Comparison of ENCODE assay signal across 24 mouse cellular contexts in genomic region chr2:9961708-9962107, GRCm38 (mm10).
A peak's percentile ranks its signal among the peaks of the same experiment; 100 is the strongest.
DNase-seq lines count a peak whose midpoint lies in the region; ATAC-seq and TF ChIP-seq lines count a peak whose summit lies in the region.
"Had no signal": no experiment of that assay in that cellular context is flagged by ENCODE, and none has a peak within 500 bp of the region (broad histone marks: within the 10 kb centered on the region; RNA-seq: fewer than 3 reads in every experiment).

No protein-coding gene starts in this region.

- H3K79me2 ChIP-seq in heart, adult 2 months (replicated peaks; ENCODE audit: control insufficient read depth, insufficient read depth, low read length) = no peaks in the 10 kb centered on the region; the same call in none of the 2 replicates

- H3K27me3 ChIP-seq in heart, postnatal 0 days (ENCODE audit: control insufficient read depth, insufficient read depth, low read length) = no peaks in the 10 kb centered on the region
- no peaks in the 10 kb centered on the region for H3K27me3 ChIP-seq in heart, adult 2 months (ENCODE audit: control insufficient read depth, insufficient read depth, low read length)
- no peaks in the 10 kb centered on the region for H3K27me3 ChIP-seq in stomach, embryonic 16.5 days (ENCODE audit: control insufficient read depth, insufficient read depth, low read length)
- H3K27me3 ChIP-seq in stomach, postnatal 0 days (ENCODE audit: control insufficient read depth, insufficient read depth, low read length) = no peaks in the 10 kb centered on the region
- H3K27me3 ChIP-seq: hindbrain, embryonic 13.5 days; intestine, embryonic 15.5 days; midbrain, embryonic 12.5 days had no signal

- H3K4me3 ChIP-seq in heart, postnatal 0 days (ENCODE audit: low read depth, low read length) = no peak overlapping the region
- H3K4me3 ChIP-seq in heart, adult 2 months = no peak overlapping the region
- no peak overlapping the region for H3K4me3 ChIP-seq in stomach, embryonic 16.5 days (replicated peaks; ENCODE audit: low read length)
- H3K4me3 ChIP-seq in stomach, postnatal 0 days (ENCODE audit: low read depth, low read length) = no peak overlapping the region
- H3K4me3 ChIP-seq: forebrain, embryonic 10.5 days; hindbrain, embryonic 13.5 days; intestine, embryonic 15.5 days; midbrain, embryonic 12.5 days had no signal

- TF ChIP-seq CTCF in heart, postnatal 0 days (IDR thresholded peaks at IDR 0.05; ENCODE audit: low read depth) = no peak
- TF ChIP-seq CTCF in heart, adult 2 months (IDR thresholded peaks at IDR 0.05) = no peak
- TF ChIP-seq CTCF in stomach, postnatal 0 days (IDR thresholded peaks at IDR 0.05; ENCODE audit: low read depth) = no peak

- peak overlapping the region; percentile 12; the same call in 1 of the 2 replicates for H3K27ac ChIP-seq in heart, postnatal 0 days (ENCODE audit: low read depth)
- no peak overlapping the region for H3K27ac ChIP-seq in heart, adult 2 months
- no peak overlapping the region for H3K27ac ChIP-seq in stomach, embryonic 16.5 days (ENCODE audit: low read length)
- H3K27ac ChIP-seq in stomach, postnatal 0 days (replicated peaks) = no peak overlapping the region
- H3K27ac ChIP-seq: forebrain, embryonic 10.5 days; hindbrain, embryonic 13.5 days; intestine, embryonic 15.5 days; macrophage; midbrain, embryonic 12.5 days had no signal

- ATAC-seq in cerebellum, adult (ENCODE audit: insufficient number of reproducible peaks, low FRiP score, low TSS enrichment) = 0 out of 2 replicates have a peak, but pooled peaks have one; percentile 54
- peak; percentile 53; the same call in 1 of the 2 replicates for ATAC-seq in heart, postnatal 0 days (ENCODE audit: insufficient read depth, low read depth)
- ATAC-seq in stomach, embryonic 16.5 days (ENCODE audit: insufficient read depth, low FRiP score) = no peak
- ATAC-seq in stomach, postnatal 0 days (ENCODE audit: low FRiP score, low TSS enrichment) = no peak
- ATAC-seq: forebrain, embryonic 16.5 days; intestine, embryonic 15.5 days; liver, postnatal 0 days; lung, postnatal 0 days had no signal

- no peak for DNase-seq in cerebellum, adult 18-20 months
- no peak for DNase-seq in heart, postnatal 0 days (ENCODE audit: low spot score)
- no peak for DNase-seq in heart, adult 2 months
- DNase-seq in stomach, postnatal 0 days (ENCODE audit: low spot score) = no peak
- no peak for DNase-seq in adrenal gland, adult (ENCODE audit: inconsistent age in 2 of 2, low spot score in 1 of 2)
- no peak for DNase-seq in kidney, postnatal 36 days
- DNase-seq: adrenal gland, postnatal 25 days; cerebellum, adult 9-11 months; gastrocnemius, postnatal 10 days; kidney, adult 8-10 months; kidney, postnatal 10 days; liver, postnatal 0 days; right cerebral cortex, postnatal 4 days; thymus, adult 2 months had no signal

- TF ChIP-seq POLR2A in heart, adult 2 months (IDR thresholded peaks at IDR 0.05; ENCODE audit: insufficient read depth, low read depth, low read length) = no peak

- intact Hi-C loops in heart, adult 2 months (cut with DNase I) = no loop called here

- WGBS in heart, postnatal 0 days = 35% methylated on average over 3 of the region's 3 CpGs
- WGBS in heart, adult 2 months = 64% methylated on average over 3 of the region's 3 CpGs
- 54% methylated on average over 3 of the region's 3 CpGs for WGBS in stomach, embryonic 16.5 days
- 42% methylated on average over 3 of the region's 3 CpGs for WGBS in stomach, postnatal 0 days

- no peak overlapping the region for H3K9ac ChIP-seq in heart, postnatal 0 days (replicated peaks; ENCODE audit: low read depth, low read length)
- no peak overlapping the region for H3K9ac ChIP-seq in heart, adult 2 months (ENCODE audit: low read depth, low read length)
- 0 out of 2 replicates have a peak overlapping the region, but pooled peaks have one; percentile 35 for H3K9ac ChIP-seq in stomach, embryonic 16.5 days (ENCODE audit: low read length)
- no peak overlapping the region for H3K9ac ChIP-seq in stomach, postnatal 0 days (ENCODE audit: low read length)
- H3K9ac ChIP-seq: hindbrain, embryonic 13.5 days; intestine, embryonic 15.5 days; liver, postnatal 0 days; midbrain, embryonic 12.5 days had no signal

- no peak overlapping the region for H3K4me2 ChIP-seq in heart, postnatal 0 days (ENCODE audit: low read depth, low read length)
- H3K4me2 ChIP-seq in stomach, embryonic 16.5 days (ENCODE audit: low read depth, low read length) = no peak overlapping the region
- no peak overlapping the region for H3K4me2 ChIP-seq in stomach, postnatal 0 days (replicated peaks; ENCODE audit: low read depth)
- H3K4me2 ChIP-seq: hindbrain, embryonic 13.5 days; intestine, embryonic 15.5 days; liver, embryonic 11.5 days; midbrain, embryonic 12.5 days had no signal

- TF ChIP-seq EP300 in heart, postnatal 0 days (IDR thresholded peaks at IDR 0.05; ENCODE audit: low read depth) = no peak
- TF ChIP-seq EP300 in heart, adult 2 months (IDR thresholded peaks at IDR 0.05; ENCODE audit: insufficient read depth, low read depth, low read length) = no peak
- no peak for TF ChIP-seq EP300 in stomach, postnatal 0 days (optimal IDR thresholded peaks at IDR 0.05)

- H3K36me3 ChIP-seq in heart, postnatal 0 days (replicated peaks; ENCODE audit: control insufficient read depth, insufficient read depth, low read length) = no peaks in the 10 kb centered on the region
- no peaks in the 10 kb centered on the region for H3K36me3 ChIP-seq in heart, adult 2 months (ENCODE audit: control insufficient read depth, insufficient read depth, low read length)
- H3K36me3 ChIP-seq in stomach, embryonic 16.5 days (ENCODE audit: control insufficient read depth, insufficient read depth, low read length) = no peaks in the 10 kb centered on the region
- no peaks in the 10 kb centered on the region for H3K36me3 ChIP-seq in stomach, postnatal 0 days (ENCODE audit: control insufficient read depth, insufficient read depth, low read length)
- H3K36me3 ChIP-seq: forebrain, embryonic 10.5 days; hindbrain, embryonic 13.5 days; intestine, embryonic 15.5 days; midbrain, embryonic 12.5 days had no signal

- H3K4me1 ChIP-seq in heart, postnatal 0 days (ENCODE audit: control insufficient read depth, insufficient read depth) = peaks cover 5% of the 10 kb centered on the region
- peaks cover 3% of the 10 kb centered on the region; the same call in 1 of the 2 replicates for H3K4me1 ChIP-seq in heart, adult 2 months (ENCODE audit: control insufficient read depth, insufficient read depth, low read length)
- H3K4me1 ChIP-seq in stomach, embryonic 16.5 days (ENCODE audit: control insufficient read depth, insufficient read depth, low read length) = no peaks in the 10 kb centered on the region
- no peaks in the 10 kb centered on the region for H3K4me1 ChIP-seq in stomach, postnatal 0 days (replicated peaks; ENCODE audit: control insufficient read depth, insufficient read depth)
- H3K4me1 ChIP-seq: intestine, embryonic 15.5 days had no signal

- no peaks in the 10 kb centered on the region for H3K9me3 ChIP-seq in heart, postnatal 0 days (replicated peaks; ENCODE audit: control insufficient read depth, low read length)
- no peaks in the 10 kb centered on the region for H3K9me3 ChIP-seq in stomach, embryonic 16.5 days (replicated peaks; ENCODE audit: control insufficient read depth, low read length)
- no peaks in the 10 kb centered on the region for H3K9me3 ChIP-seq in stomach, postnatal 0 days (ENCODE audit: control insufficient read depth, low read length)
- H3K9me3 ChIP-seq: forebrain, embryonic 10.5 days; hindbrain, embryonic 13.5 days; intestine, embryonic 15.5 days; midbrain, embryonic 12.5 days had no signal

Comparison
In these comparisons a context has a peak if more than half of its experiments do, and no peak if none do; other contexts are left out.
1. ATAC-seq: peak in cerebellum, adult (single experiment) and heart, postnatal 0 days (single experiment); none in stomach, embryonic 16.5 days (single experiment) and stomach, postnatal 0 days (single experiment).